Mouse (Mus musculus) adrenal gland, adult 8-10 months (tissue): Measurements from ENCODE around the gene Pts. TPM values are rescaled to one million over a fixed set of nuclear protein-coding genes. Genes with fewer than 3 reads are reported as not detected.

Experiments
- DNase-seq: peaks from one replicate; pipeline ENCODE4 v3.0.0; 2022
- total RNA-seq, 4 experiments: library from RNA; stranded (reverse); gene quantifications; 2 replicates each; pipeline ENCODE4 v1.2.4; 2022

Gene Pts
- total RNA-seq, 4 experiments from 2014 or later: 54.1 to 70.2 (median 63.4) TPM

- no peak for DNase-seq
These were observed 37.7 kb downstream of the Pts start for GRCm38 (mm10) chr9:50490836-50491235.

- DNase-seq: no peak
These were observed 43.0 kb downstream of the Pts start for GRCm38 (mm10) chr9:50485521-50485920.

- no peak for DNase-seq
These were observed 45.8 kb downstream of the Pts start for GRCm38 (mm10) chr9:50482743-50483142.

- no peak for DNase-seq
These were observed 49.0 kb downstream of the Pts start for GRCm38 (mm10) chr9:50479476-50479875.

- no peak for DNase-seq
These were observed 49.7 kb downstream of the Pts start for GRCm38 (mm10) chr9:50478826-50479225.

- DNase-seq: no peak
These were observed 51.3 kb downstream of the Pts start for GRCm38 (mm10) chr9:50477270-50477669.

- no peak for DNase-seq
These were observed 51.9 kb downstream of the Pts start for GRCm38 (mm10) chr9:50476651-50477050.

GRCm38 (mm10) chr9:50475745-50476144 is 52.8 kb downstream of the Pts start:
- no peak for DNase-seq

GRCm38 (mm10) chr9:50475318-50475717 is 53.2 kb downstream of the Pts start:
- DNase-seq: no peak

Other genes starting within 250 kb of the Pts start
- gene Rpl10-ps3, start 183.8 kb downstream of the Pts start, total RNA-seq: 1,000 to 10,000 TPM; 1,030 to 1,496 (median 1,206) TPM
- under 1 TPM in 2 of 4 experiments, not detected in 2; 0.28 to 0.35 TPM for gene Plet1, start 34.2 kb downstream of the Pts start, total RNA-seq
- 1 to 10 TPM; 5.5 to 9.1 (median 7.3) TPM for gene Il18, start 26.1 kb upstream of the Pts start, total RNA-seq
- gene Bco2, start 26.5 kb upstream of the Pts start, total RNA-seq: 1 to 10 TPM; 4.8 to 7.0 (median 5.6) TPM
- gene Tex12, start 32.6 kb upstream of the Pts start, total RNA-seq: not detected
- gene Sdhd, start 75.1 kb upstream of the Pts start, total RNA-seq: 100 to 1,000 TPM; 137 to 229 (median 191) TPM
- 100 to 1,000 TPM; 139 to 206 (median 156) TPM for gene Timm8b, start 75.2 kb upstream of the Pts start, total RNA-seq
- gene Pih1d2, start 88.6 kb upstream of the Pts start, total RNA-seq: 1 to 10 TPM; 2.5 to 3.5 (median 3.0) TPM
- 10 to 100 TPM; 16.8 to 24.3 (median 22.4) TPM for gene Nkapd1, start 88.7 kb upstream of the Pts start, total RNA-seq
- gene Dlat, start 131.1 kb upstream of the Pts start, total RNA-seq: 100 to 1,000 TPM in 2 of 4 experiments, 10 to 100 TPM in 2; 71.5 to 123 (median 102) TPM
- gene Dixdc1, start 210.8 kb upstream of the Pts start, total RNA-seq: 10 to 100 TPM in 3 of 4 experiments, 1 to 10 TPM in 1; 9.5 to 13.6 (median 11.7) TPM
- gene 2310030G06Rik, start 217.8 kb upstream of the Pts start, total RNA-seq: 1 to 10 TPM; 6.6 to 9.3 (median 7.9) TPM
- gene Cryab, start 222.6 kb upstream of the Pts start, total RNA-seq: 10 to 100 TPM; 26.8 to 60.1 (median 38.2) TPM
- 1 to 10 TPM; 3.0 to 3.2 (median 3.1) TPM for gene Hspb2, start 223.6 kb upstream of the Pts start, total RNA-seq
- gene Fdxacb1, start 239.5 kb upstream of the Pts start, total RNA-seq: 1 to 10 TPM; 5.3 to 8.9 (median 6.7) TPM
- 10 to 100 TPM; 17.6 to 31.5 (median 21.7) TPM for gene Alg9, start 246.3 kb upstream of the Pts start, total RNA-seq
- 10 to 100 TPM; 43.1 to 53.3 (median 44.2) TPM for gene 1110032A03Rik, start 246.8 kb upstream of the Pts start, total RNA-seq